Mouse (Mus musculus) stomach, postnatal 0 days (tissue): ENCODE results near the gene Mmp24.

Experiments used
- CTCF ChIP-seq: IDR thresholded peaks from 2 replicates; pipeline ENCODE4 v1.5.1; 2016; ENCODE audit warnings: antibody characterized with exemption, low read depth, mild to moderate bottlenecking, moderate library complexity
- EP300 ChIP-seq: optimal IDR thresholded peaks from 2 replicates; pipeline ENCODE3; 2016; ENCODE audit warnings: antibody characterized with exemption

- TF ChIP-seq CTCF = no peak
- TF ChIP-seq EP300 = no peak
These were observed 748 bp upstream of the Mmp24 start for GRCm38 (mm10) chr2:155774261-155774926.
